Mouse (Mus musculus) gastrocnemius, adult 18-20 months (tissue): ENCODE results near the gene Ulk4. TPM values are rescaled to one million over a fixed set of nuclear protein-coding genes. Genes with fewer than 3 reads are reported as not detected.

ENCODE experiments used
- DNase-seq: peaks from one replicate; pipeline ENCODE4 v3.0.0; 2021; ENCODE audit warnings: low spot score
- total RNA-seq, 2 experiments: library from RNA; stranded (reverse); gene quantifications; 2 replicates each; pipeline ENCODE4 v1.2.3; 2021

Gene Ulk4
- total RNA-seq, 2 experiments from 2014 or later = 0.07 TPM

- no peak for DNase-seq
These were observed 23.1 kb upstream of the Ulk4 start for GRCm38 (mm10) chr9:121299976-121300570.

- DNase-seq = no peak
These were observed 22.3 kb upstream of the Ulk4 start for GRCm38 (mm10) chr9:121299223-121299755.

GRCm38 (mm10) chr9:121298411-121299091 is 21.6 kb upstream of the Ulk4 start:
- peak; percentile 52 for DNase-seq

GRCm38 (mm10) chr9:121298065-121298398 is 21.0 kb upstream of the Ulk4 start:
- DNase-seq = no peak

GRCm38 (mm10) chr9:121297171-121298064 is 20.4 kb upstream of the Ulk4 start, which contains the start of gene Trak1:
Gene Trak1, plus strand, starts transcription at chr9:121297502.
- peak; percentile 61 for DNase-seq

GRCm38 (mm10) chr9:121295221-121295620 is 18.2 kb upstream of the Ulk4 start:
- DNase-seq = no peak

- DNase-seq = no peak
These were observed 16.2 kb upstream of the Ulk4 start for GRCm38 (mm10) chr9:121293187-121293586.

- DNase-seq = no peak
These were observed 14.3 kb upstream of the Ulk4 start for GRCm38 (mm10) chr9:121291275-121291674.

GRCm38 (mm10) chr9:121286325-121286901 is 9.4 kb upstream of the Ulk4 start:
- DNase-seq = no peak

- peak; percentile 80 for DNase-seq
These were observed 8.6 kb upstream of the Ulk4 start for GRCm38 (mm10) chr9:121285341-121286324.

- DNase-seq = no peak
These were observed 7.4 kb upstream of the Ulk4 start for GRCm38 (mm10) chr9:121284422-121284821.

GRCm38 (mm10) chr9:121283620-121284185 is 6.7 kb upstream of the Ulk4 start:
- DNase-seq = no peak

GRCm38 (mm10) chr9:121281891-121282290 is 4.9 kb upstream of the Ulk4 start:
- DNase-seq = no peak

- no peak for DNase-seq
These were observed 2.2 kb upstream of the Ulk4 start for GRCm38 (mm10) chr9:121279216-121279615.

- no peak for DNase-seq
These were observed 266 bp downstream of the Ulk4 start for GRCm38 (mm10) chr9:121276745-121277117.

- DNase-seq = no peak
These were observed 5.4 kb downstream of the Ulk4 start for GRCm38 (mm10) chr9:121271561-121271960.

- DNase-seq = no peak
These were observed 5.8 kb downstream of the Ulk4 start for GRCm38 (mm10) chr9:121271149-121271548.

GRCm38 (mm10) chr9:121265307-121265706 is 11.7 kb downstream of the Ulk4 start:
- no peak for DNase-seq

- DNase-seq = no peak
These were observed 19.9 kb downstream of the Ulk4 start for GRCm38 (mm10) chr9:121257106-121257505.

- DNase-seq = no peak
These were observed 22.2 kb downstream of the Ulk4 start for GRCm38 (mm10) chr9:121254761-121255160.
